ENCODE assay signal across 22 mouse cellular contexts in the genomic region with DNA sequence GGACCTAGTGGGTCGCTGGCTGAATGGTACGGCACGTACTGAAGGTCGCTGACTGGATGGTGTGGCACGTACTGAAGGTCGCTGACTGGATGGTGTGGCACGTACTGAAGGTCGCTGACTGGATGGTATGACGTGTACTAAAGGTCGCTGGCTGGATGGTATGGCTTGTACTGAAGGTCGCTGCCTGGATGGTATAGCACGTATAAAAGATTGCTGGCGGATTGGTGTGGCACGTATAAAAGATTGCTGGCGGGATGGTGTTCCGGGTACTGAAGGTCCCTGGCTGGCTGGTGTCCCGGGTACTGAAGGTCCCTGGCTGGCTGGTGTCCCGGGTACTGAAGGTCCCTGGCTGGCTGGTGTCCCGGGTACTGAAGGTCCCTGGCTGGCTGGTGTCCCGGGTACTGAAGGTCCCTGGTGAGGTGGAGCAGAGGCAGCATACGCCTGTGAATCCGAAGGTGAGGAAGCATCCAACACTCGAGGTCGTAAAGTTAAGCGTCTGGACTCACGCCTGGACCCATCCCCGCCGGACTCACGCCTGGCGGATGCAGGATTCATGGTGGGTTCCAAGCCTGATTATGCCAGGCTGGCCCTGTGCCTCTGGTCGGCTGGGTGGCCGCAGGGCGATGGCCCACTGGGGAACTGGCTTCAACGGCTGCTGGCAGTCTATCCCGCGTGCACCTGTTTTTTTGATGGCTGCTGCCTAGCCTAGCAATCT. TPM values are rescaled to one million over a fixed set of nuclear protein-coding genes. Genes with fewer than 3 reads are reported as not detected.
DNase-seq lines count a peak whose midpoint lies in the region; ATAC-seq lines count a peak whose summit lies in the region.
"Not testable (repeated sequence)": the region's sequence is repeated elsewhere in the genome, so short reads cannot be mapped to it uniquely, and the experiment has no call there.
"Had no signal": no experiment of that assay in that cellular context is flagged by ENCODE, and none has a peak within 500 bp of the region (broad histone marks: within the 10 kb centered on the region; RNA-seq: fewer than 3 reads in every experiment).

Gene Gm45711 (minus strand): TSS at position 641 of the 715 bp plus-strand sequence.
Gene Cmtm1 (minus strand): TSS at position 705 of the 715 bp plus-strand sequence.

- peak; percentile 92 to 97 for DNase-seq in adrenal gland, adult (ENCODE audit: inconsistent age in 2 of 2, low spot score in 1 of 2)
- peak; percentile 64 to 72 for DNase-seq in cerebellum, postnatal 14 days
- peak; percentile 83 for DNase-seq in gastrocnemius, postnatal 25 days
- peak; percentile 34 to 47 for DNase-seq in heart, postnatal 10 days
- DNase-seq in kidney, adult 18-20 months, result peak; percentile 7
- peak; percentile 88 for DNase-seq in left cerebral cortex, postnatal 4 days

- WGBS in stomach, embryonic 15.5 days, result 88% methylated on average over 36 of the region's 36 CpGs

- not testable (repeated sequence) for H3K27me3 ChIP-seq in stomach, embryonic 15.5 days (replicated peaks)

- H3K9me3 ChIP-seq in stomach, embryonic 15.5 days, result not testable (repeated sequence)

- intact Hi-C loops in heart, postnatal 10 days (cut with DNase I); left cerebral cortex, postnatal 4 days (cut with DNase I): not testable (repeated sequence)

- H3K9ac ChIP-seq in stomach, embryonic 15.5 days, result not testable (repeated sequence)

- not testable (repeated sequence) for H3K4me1 ChIP-seq in stomach, embryonic 15.5 days

- not testable (repeated sequence) for H3K4me3 ChIP-seq in stomach, embryonic 15.5 days (replicated peaks)

- not testable (repeated sequence) for H3K36me3 ChIP-seq in stomach, embryonic 15.5 days

- H3K27ac ChIP-seq in stomach, embryonic 15.5 days, result not testable (repeated sequence)

- not testable (repeated sequence) for H3K4me2 ChIP-seq in stomach, embryonic 15.5 days

- ATAC-seq in cerebellum, adult (ENCODE audit: insufficient number of reproducible peaks, low FRiP score, low TSS enrichment), result peak; percentile 52
- ATAC-seq in stomach, embryonic 15.5 days (ENCODE audit: insufficient read depth, low FRiP score, low read depth), result peak; percentile 14; the same call in 1 of the 2 replicates

RNA-seq across cellular contexts. Expression of gene Gm45711, which starts in this region (rescaled TPM):
- not detected for total RNA-seq in gastrocnemius, postnatal 25 days (2021)
- total RNA-seq in heart, postnatal 10 days (2021), result not detected
- not detected for total RNA-seq in left cerebral cortex, postnatal 4 days (2021)
- polyA plus RNA-seq in stomach, embryonic 15.5 days (2015; fragmentation: Nextera tagmentation; extraction: Ambion mirVana), result not detected in 2 replicates
- total RNA-seq: common myeloid progenitor, adult 5-6 weeks; G1E; granulocyte monocyte progenitor cell, adult 5-6 weeks; layer of hippocampus, postnatal 25 days; megakaryocyte, adult 5-6 weeks had no signal
- polyA plus RNA-seq: embryonic facial prominence, embryonic 12.5 days; G1E; hindbrain, embryonic 10.5 days; intestine, embryonic 14.5 days; limb, embryonic 11.5 days; liver, embryonic 14.5 days; lung, postnatal 0 days; midbrain, embryonic 16.5 days; neural tube, embryonic 11.5 days; thymus, postnatal 0 days had no signal

RNA-seq across cellular contexts. Expression of gene Cmtm1, which starts in this region (rescaled TPM):
- not detected for total RNA-seq in gastrocnemius, postnatal 25 days (2021)
- total RNA-seq in heart, postnatal 10 days (2021), result not detected
- not detected for total RNA-seq in left cerebral cortex, postnatal 4 days (2021)
- not detected in 2 replicates for polyA plus RNA-seq in stomach, embryonic 15.5 days (2015; fragmentation: Nextera tagmentation; extraction: Ambion mirVana)
- total RNA-seq: common myeloid progenitor, adult 5-6 weeks; granulocyte monocyte progenitor cell, adult 5-6 weeks; layer of hippocampus, postnatal 25 days; megakaryocyte, adult 5-6 weeks had no signal
- polyA plus RNA-seq: embryonic facial prominence, embryonic 12.5 days; G1E; hindbrain, embryonic 10.5 days; intestine, embryonic 14.5 days; limb, embryonic 11.5 days; liver, embryonic 14.5 days; lung, postnatal 0 days; midbrain, embryonic 16.5 days; neural tube, embryonic 11.5 days; thymus, postnatal 0 days had no signal

Comparison
In these comparisons a context has a peak if more than half of its experiments do, and no peak if none do; other contexts are left out.
1. Peak in DNase-seq in gastrocnemius, postnatal 25 days; RNA of the genes that start here not detected or under 1 TPM.
2. Peak in DNase-seq in heart, postnatal 10 days; RNA of the genes that start here not detected or under 1 TPM.
3. Peak in DNase-seq in left cerebral cortex, postnatal 4 days; RNA of the genes that start here not detected or under 1 TPM.
4. Peak in ATAC-seq in stomach, embryonic 15.5 days; RNA of the genes that start here not detected or under 1 TPM.
5. DNase-seq: peak in every context shown above with its lines; median percentile 94 in adrenal gland, adult; 88 in left cerebral cortex, postnatal 4 days; 83 in gastrocnemius, postnatal 25 days; 68 in cerebellum, postnatal 14 days; 40 in heart, postnatal 10 days; 7 in kidney, adult 18-20 months.